Mouse (Mus musculus) CD4-positive helper T cell, adult 2 months (primary cell): ENCODE measurements around the gene Mrpl48.

Experiments used
- DNase-seq: peaks from one replicate; pipeline ENCODE4 v3.0.0-alpha.2; 2012; ENCODE audit warnings: low read depth, missing footprints, low spot score

Gene Mrpl48

GRCm38 (mm10) chr7:100535831-100536230 is 72.3 kb downstream of the Mrpl48 start:
- DNase-seq = no peak

DNA sequence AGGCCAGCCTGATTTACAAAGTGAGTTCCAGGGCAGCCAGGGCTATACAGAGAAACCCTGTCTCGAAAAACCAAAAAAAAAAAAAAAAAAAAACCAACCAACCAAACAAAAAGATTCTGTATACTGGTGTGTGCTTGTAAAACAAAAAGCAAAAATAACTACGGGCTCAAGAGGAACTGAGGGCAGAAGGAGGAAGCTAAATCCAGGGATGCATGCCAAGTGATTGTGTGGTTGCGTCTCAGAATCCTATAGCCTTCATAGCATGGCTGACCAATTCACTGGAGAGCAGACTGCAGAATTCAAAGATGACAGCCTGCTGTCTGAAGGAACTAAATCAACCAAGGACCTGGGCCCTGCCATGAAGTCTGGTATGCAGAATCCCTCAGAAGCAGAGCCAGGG is 73.9 kb downstream of the Mrpl48 start:
- DNase-seq = no peak

DNA sequence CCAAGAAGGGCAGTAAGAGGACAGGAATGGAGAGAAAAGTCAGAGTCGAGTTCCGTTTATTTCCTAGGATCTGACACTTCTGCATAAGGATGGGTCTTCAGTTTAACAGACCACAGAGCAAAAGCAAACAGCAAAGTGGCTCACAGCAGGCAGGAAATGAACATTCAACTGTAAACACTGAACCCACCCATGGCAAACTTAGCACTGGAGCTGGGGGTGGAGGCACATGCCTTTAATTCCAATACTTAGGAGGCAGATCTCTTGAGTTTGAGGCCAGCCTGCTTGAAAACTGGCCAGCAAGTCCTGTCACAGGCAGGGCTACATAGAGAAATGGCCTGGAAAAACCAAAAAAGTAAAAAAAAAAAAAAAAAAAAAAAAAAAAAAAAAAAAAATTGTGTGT is 74.6 kb downstream of the Mrpl48 start:
- DNase-seq = no peak

DNA sequence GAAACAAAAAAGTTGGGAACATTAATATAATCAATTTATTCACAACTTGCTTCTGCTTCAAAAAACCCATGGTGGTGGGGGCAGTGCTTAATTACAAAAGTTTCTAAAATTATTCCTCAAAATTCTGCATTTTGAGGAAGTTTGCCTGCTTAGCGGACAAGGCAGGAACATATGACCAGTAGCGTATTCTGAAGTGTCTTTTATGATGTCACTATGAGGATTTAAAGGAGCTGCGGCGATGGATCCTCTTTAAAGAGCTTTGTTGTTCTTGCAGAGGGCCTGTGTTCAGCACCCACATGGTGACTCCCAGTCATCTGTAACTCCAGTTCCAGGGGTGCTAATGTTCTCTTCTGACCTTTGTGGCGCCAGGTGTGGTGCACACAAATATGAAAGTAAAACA is 77.3 kb downstream of the Mrpl48 start:
- DNase-seq = no peak

DNA sequence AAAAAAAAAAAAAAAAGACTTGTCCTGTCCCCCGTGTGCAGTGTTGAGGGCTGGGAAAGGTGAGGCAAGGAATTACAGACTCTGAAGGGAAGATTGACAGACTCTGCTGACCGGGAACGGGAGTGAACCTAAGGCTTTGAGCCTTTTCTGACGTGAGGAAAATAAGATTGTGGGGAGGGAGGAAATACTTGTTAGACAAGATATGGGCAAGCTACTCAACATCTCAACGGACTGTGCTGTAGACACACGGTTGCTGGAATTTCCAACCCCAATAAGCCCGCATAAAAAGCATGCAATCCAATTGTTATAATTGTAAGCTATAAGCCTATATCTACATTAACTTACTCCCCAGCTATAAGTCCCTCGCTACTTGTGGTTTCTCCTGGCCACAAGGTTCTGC is 83.4 kb downstream of the Mrpl48 start:
- DNase-seq = no peak

GRCm38 (mm10) chr7:100522222-100522621 is 85.9 kb downstream of the Mrpl48 start:
- DNase-seq = no peak

- DNase-seq = peak; percentile 70
Measured at GRCm38 (mm10) chr7:100520663-100521285, 87.3 kb downstream of the Mrpl48 start.

DNA sequence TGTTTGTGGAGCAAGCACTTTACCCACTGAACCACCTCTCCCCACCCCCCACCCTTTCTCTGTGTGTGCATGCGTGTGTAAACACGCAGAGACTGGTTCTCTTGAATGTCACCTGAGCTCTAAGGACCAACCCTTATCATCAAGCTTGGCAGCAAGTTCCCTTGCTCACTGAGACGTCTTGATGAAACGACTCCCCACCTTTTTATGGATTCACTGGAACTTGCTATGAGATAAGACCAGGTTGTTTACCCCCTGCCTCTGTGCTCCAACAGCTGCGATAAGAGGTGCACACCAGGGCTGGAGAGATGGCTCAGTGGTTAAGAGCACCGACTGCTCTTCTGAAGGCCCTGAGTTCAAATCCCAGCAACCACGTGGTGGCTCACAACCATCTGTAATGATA is 87.9 kb downstream of the Mrpl48 start:
- DNase-seq = no peak

DNA sequence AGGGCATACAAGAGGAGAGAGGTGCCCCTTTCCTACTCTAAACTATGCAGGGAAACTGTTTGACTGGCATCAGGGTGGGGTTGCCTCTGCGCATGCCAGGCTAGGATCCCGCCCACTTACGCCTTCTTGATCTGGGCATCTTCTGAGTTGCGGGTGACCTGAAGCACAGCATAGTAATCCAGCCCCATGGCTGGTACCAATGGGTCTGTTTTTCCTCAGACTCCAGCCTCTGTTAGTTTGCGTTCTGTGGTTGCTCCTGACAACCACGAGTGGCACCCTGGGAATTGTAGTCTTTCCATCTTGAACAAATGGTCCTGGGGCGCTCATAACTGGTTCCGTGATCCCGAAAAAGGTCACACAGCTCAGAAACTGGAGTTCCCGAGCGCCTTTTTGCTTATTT is 93.5 kb downstream of the Mrpl48 start, which contains the start of gene Dnajb13:
TSS of gene Dnajb13 (minus strand) at position 388 of the 400 bp plus-strand sequence.
- no peak for DNase-seq

GRCm38 (mm10) chr7:100511602-100512001 is 96.5 kb downstream of the Mrpl48 start:
- DNase-seq = peak; percentile 50

- no peak for DNase-seq
Measured at GRCm38 (mm10) chr7:100508670-100509069, 99.4 kb downstream of the Mrpl48 start.

DNA sequence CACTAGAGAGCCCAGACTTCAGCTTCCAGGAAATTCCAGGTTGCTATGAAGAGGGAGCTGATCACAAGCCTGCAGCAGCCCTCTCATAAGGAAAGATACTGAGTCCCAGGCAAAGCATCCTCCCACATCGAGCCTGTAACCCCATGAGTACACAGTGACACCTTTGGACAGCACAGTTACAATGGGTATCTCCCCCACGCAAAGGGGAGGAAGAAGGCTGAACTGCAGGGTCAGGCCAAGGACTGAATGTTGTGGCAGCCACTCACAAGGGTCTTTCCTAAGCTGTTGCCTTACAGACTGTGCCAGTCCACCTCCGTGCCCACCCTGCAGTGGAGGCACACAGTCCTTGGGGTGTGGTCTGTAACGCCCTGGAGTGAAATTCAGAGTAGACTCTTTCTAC is 101.6 kb downstream of the Mrpl48 start:
- no peak for DNase-seq

DNA sequence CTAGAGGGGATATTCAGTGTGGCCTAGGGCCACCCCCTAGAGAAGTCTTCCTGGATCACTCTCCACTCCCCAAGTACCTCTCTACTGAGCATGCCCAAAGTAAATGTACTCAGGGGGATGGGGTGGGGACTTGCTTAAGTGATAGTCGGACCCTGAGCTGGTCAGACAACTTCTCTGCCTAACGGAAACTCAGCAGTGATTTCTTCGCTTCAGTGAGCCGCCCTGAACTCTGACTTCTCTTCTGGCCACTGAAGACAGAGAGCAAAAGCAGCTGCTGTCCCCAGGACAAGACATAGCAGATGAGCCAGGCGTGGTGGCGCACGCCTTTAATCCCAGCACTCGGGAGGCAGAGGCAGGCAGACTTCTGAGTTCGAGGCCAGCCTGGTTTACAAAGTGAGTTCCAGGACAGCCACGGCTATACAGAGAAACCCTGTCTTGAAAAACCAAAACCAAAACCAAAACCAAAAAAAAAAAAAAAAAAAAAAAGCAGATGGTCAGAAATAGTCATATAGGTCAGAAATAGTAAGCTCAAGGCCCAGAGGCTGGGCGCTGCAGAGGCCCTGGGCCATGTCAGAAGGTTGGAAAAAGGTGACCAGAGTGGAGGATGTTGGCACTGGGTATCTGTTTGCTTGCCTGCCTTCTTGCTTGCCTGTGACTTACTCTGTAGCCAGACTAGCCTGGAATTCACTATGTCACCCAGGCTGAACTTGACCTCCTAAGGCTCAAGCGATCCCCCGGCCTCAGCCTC is 103.2 kb downstream of the Mrpl48 start:
- peak; percentile 34 for DNase-seq

- peak; percentile 60 for DNase-seq
Measured at GRCm38 (mm10) chr7:100503076-100503475, 105.0 kb downstream of the Mrpl48 start.

GRCm38 (mm10) chr7:100502374-100502922 is 105.7 kb downstream of the Mrpl48 start:
- DNase-seq = peak; percentile 36

- DNase-seq = no peak
Measured at GRCm38 (mm10) chr7:100501844-100502373, 106.2 kb downstream of the Mrpl48 start.

DNA sequence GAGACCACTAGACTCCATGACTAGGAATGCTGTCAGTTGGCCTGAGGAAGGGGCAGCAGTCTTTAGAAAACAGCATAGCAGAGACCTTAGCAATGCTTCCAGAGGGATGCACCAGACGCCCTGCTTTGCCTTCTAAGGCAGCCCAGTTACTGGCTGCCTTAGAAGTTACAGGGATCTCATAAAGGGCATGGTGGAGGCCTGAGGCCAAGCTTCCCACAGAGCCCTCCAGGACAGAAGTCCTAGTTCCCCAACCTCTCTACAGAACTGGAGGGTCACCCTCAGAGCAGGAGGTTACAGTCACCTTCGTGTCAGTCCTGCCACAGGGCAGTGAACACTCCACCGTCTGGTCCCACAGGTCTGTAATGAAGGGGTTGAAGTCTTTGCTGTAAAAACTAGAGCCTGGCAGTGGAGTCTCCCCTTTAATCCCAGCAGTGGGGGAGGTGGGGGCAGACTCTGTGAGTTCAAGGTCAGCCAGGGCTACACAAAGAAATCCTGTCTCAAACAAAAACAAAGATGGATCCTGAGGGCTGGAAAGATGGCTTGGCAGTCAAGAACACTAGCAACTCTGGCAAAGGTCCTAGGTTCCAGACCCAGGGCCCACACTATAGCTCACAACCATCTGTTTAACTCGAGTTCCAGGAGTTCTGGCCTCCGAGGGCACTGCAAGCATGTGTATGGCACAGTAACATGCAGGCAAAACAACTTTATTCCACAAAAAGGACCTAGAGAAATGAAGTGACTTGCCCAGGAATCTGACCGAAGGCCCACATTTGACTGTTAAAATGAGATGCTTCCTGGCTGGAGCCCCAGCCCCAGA is 106.9 kb downstream of the Mrpl48 start:
- DNase-seq = no peak

GRCm38 (mm10) chr7:100500276-100500977 is 107.7 kb downstream of the Mrpl48 start:
- DNase-seq = peak; percentile 31

DNA sequence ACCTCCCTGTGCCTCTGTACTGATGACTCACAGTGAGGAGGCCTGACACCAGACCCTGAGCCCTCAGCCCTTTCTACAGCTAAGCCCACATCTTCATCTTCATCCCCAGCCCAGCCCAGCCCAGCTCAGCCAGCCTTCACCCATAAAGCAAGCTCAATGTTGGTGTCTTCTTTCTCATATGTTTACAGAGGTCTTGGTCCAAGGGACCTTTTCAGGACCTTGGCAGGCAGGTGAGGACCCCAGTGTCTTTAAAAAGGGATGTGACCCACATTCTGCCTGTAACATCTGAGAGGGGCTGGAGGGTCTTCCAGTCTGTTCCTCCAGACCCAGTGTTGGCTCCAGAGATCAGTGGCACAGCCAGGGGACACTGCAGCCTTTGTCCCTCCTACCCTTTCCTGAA is 108.6 kb downstream of the Mrpl48 start:
- no peak for DNase-seq

DNA sequence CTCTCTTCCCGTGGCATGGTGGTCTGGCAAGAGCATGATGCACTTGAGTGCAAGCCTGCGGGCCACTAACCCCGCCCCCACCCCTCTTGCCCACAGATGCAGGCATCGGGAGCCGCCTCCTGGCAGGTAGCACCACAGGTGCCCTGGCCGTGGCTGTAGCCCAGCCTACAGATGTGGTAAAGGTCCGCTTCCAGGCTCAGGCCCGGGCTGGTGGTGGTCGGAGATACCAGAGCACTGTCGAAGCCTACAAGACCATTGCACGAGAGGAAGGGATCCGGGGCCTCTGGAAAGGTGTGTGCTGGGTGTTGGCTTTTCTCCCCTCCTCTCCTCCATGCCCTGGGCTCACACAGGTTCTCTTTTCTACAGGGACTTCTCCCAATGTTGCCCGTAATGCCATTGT is 110.1 kb downstream of the Mrpl48 start:
- no peak for DNase-seq

- no peak for DNase-seq
Measured at GRCm38 (mm10) chr7:100497402-100497801, 110.7 kb downstream of the Mrpl48 start.
